Mouse (Mus musculus) hindbrain, postnatal 0 days (tissue): Measurements from ENCODE around the gene Slc7a6. TPM values are rescaled to one million over a fixed set of nuclear protein-coding genes. Genes with fewer than 3 reads are reported as not detected.

Source experiments
- ATAC-seq: fragments of 200-750 bp; cut with Nextera tagmentation; 2 replicates; pipeline ENCODE4 v1.8.0; 2017; ENCODE audit warnings: mild to moderate bottlenecking, moderate TSS enrichment, moderate library complexity
- DNase-seq: peaks from one replicate; pipeline ENCODE4 v3.0.0-alpha.2; 2015; ENCODE audit warnings: low spot score
- H3K27ac ChIP-seq: fragments of 300-500 bp; sonication (generic); 2 replicates; pipeline ENCODE4 v1.5.1; 2014; ENCODE audit warnings: mild to moderate bottlenecking
- H3K27me3 ChIP-seq: fragments of 300-500 bp; sonication (generic); 2 replicates; pipeline ENCODE4 v1.6.1; 2014; ENCODE audit warnings: low read length, mixed read lengths; ENCODE audit not compliant: insufficient read depth
- H3K36me3 ChIP-seq: fragments of 300-500 bp; sonication (generic); 2 replicates; pipeline ENCODE4 v1.6.1; 2014; ENCODE audit warnings: low read length, mixed read lengths; ENCODE audit not compliant: insufficient read depth
- H3K4me1 ChIP-seq: fragments of 300-500 bp; sonication (generic); 2 replicates; pipeline ENCODE4 v1.6.1; 2014; ENCODE audit warnings: antibody characterized with exemption, low read length, mixed read lengths; ENCODE audit not compliant: insufficient read depth
- H3K4me2 ChIP-seq: fragments of 300-500 bp; sonication (generic); 2 replicates; pipeline ENCODE4 v1.6.1; 2014; ENCODE audit warnings: low read depth, mild to moderate bottlenecking, low read length, moderate library complexity, mixed read lengths
- H3K4me3 ChIP-seq: fragments of 300-500 bp; sonication (generic); 2 replicates; pipeline ENCODE4 v1.5.1; 2014; ENCODE audit warnings: low read length
- H3K9ac ChIP-seq: fragments of 300-500 bp; sonication (generic); replicated peaks from 2 replicates; pipeline ENCODE4 v1.6.1; 2014; ENCODE audit warnings: mild to moderate bottlenecking, low read length, moderate library complexity, mixed read lengths
- H3K9me3 ChIP-seq: fragments of 300-500 bp; sonication (generic); 2 replicates; pipeline ENCODE4 v1.6.1; 2016; ENCODE audit warnings: low read length, mixed read lengths
- CTCF ChIP-seq: IDR thresholded peaks from 2 replicates; pipeline ENCODE4 v1.5.1; 2016; ENCODE audit warnings: antibody characterized with exemption, control low read depth, low read depth
- WGBS: fragments of 180-500 bp; shearing (Covaris S2); extraction: QIAGEN DNeasy Blood & Tissue Kit; methylation state at CpG from one replicate; pipeline ENCODE4 v1.1.7; 2014; 5-methylcytosine and 5-hydroxymethylcytosine counted together
- polyA plus RNA-seq: library from polyadenylated mRNA; unstranded; fragments of >200 nt; fragmentation: Nextera tagmentation; extraction: Ambion mirVana; gene quantifications from 2 replicates; pipeline ENCODE4 v1.2.1, GENCODE M21; 2015
- total RNA-seq: library from RNA; depleted of rRNA; stranded (reverse); fragments of >200 nt; gene quantifications from 2 replicates; pipeline ENCODE4 v1.2.3, GENCODE M21; 2014

Gene Slc7a6
- total and polyA plus RNA-seq, 2 experiments from 2014 or later, result 39.1 to 53.2 TPM

- WGBS, result 90% methylated on average over 2 of the region's 2 CpGs
- DNase-seq (no peak), ATAC-seq (no peak)
- H3K27me3 ChIP-seq, result peaks cover 13% of the 10 kb centered on the region
- H3K9ac ChIP-seq, result no peak overlapping the region
- no peak overlapping the region for H3K4me2 ChIP-seq
- no peak overlapping the region for H3K27ac ChIP-seq
- no peak overlapping the region for H3K4me3 ChIP-seq
- no peak for TF ChIP-seq CTCF
- no peaks in the 10 kb centered on the region for H3K4me1 ChIP-seq
- no peaks in the 10 kb centered on the region for H3K9me3 ChIP-seq
- peaks cover 20% of the 10 kb centered on the region; the same call in 1 of the 2 replicates for H3K36me3 ChIP-seq
Observed at GRCm38 (mm10) chr8:106129997-106130396, 38.7 kb upstream of the Slc7a6 start.

GRCm38 (mm10) chr8:106130505-106130904 lies 38.2 kb upstream of the Slc7a6 start:
- TF ChIP-seq CTCF, result no peak
- Histone ChIP-seq H3K9me3 (no peaks in the 10 kb centered on the region), H3K4me1 (no peaks in the 10 kb centered on the region), H3K27ac (no peak overlapping the region), H3K4me3 (no peak overlapping the region), H3K36me3 (peaks cover 20% of the 10 kb centered on the region; the same call in 1 of the 2 replicates), H3K4me2 (no peak overlapping the region), H3K27me3 (peaks cover 18% of the 10 kb centered on the region), H3K9ac (no peak overlapping the region)
- DNase-seq (no peak), ATAC-seq (no peak)
- WGBS, result 88% methylated on average over 2 of the region's 2 CpGs

- TF ChIP-seq CTCF, result no peak
- H3K4me3 ChIP-seq, result no peak overlapping the region
- ATAC-seq (no peak), DNase-seq (no peak)
- no peak overlapping the region for H3K4me2 ChIP-seq
- peaks cover 3% of the 10 kb centered on the region; the same call in 1 of the 2 replicates for H3K4me1 ChIP-seq
- H3K36me3 ChIP-seq, result peaks cover 20% of the 10 kb centered on the region; the same call in 1 of the 2 replicates
- H3K9ac ChIP-seq, result no peak overlapping the region
- WGBS, result 91% methylated on average over 4 of the region's 4 CpGs
- H3K9me3 ChIP-seq, result no peaks in the 10 kb centered on the region
- peaks cover 18% of the 10 kb centered on the region for H3K27me3 ChIP-seq
- no peak overlapping the region for H3K27ac ChIP-seq
Observed at GRCm38 (mm10) chr8:106131021-106131420, 37.6 kb upstream of the Slc7a6 start.

- Histone ChIP-seq H3K4me3 (no peak overlapping the region), H3K27me3 (peaks cover 23% of the 10 kb centered on the region), H3K9me3 (no peaks in the 10 kb centered on the region), H3K36me3 (peaks cover 20% of the 10 kb centered on the region; the same call in 1 of the 2 replicates), H3K27ac (no peak overlapping the region), H3K4me1 (peaks cover 7% of the 10 kb centered on the region), H3K4me2 (no peak overlapping the region), H3K9ac (no peak overlapping the region)
- DNase-seq (no peak), ATAC-seq (no peak)
- 90% methylated on average over 7 of the region's 7 CpGs for WGBS
- no peak for TF ChIP-seq CTCF
Observed at GRCm38 (mm10) chr8:106131488-106132222, 37.0 kb upstream of the Slc7a6 start.

- ATAC-seq, result no peak
- Histone ChIP-seq H3K9me3 (no peaks in the 10 kb centered on the region), H3K36me3 (peaks cover 18% of the 10 kb centered on the region; the same call in 1 of the 2 replicates), H3K4me3 (no peak overlapping the region), H3K9ac (no peak overlapping the region), H3K4me2 (no peak overlapping the region), H3K27ac (no peak overlapping the region), H3K4me1 (peaks cover 14% of the 10 kb centered on the region), H3K27me3 (peaks cover 30% of the 10 kb centered on the region)
- DNase-seq, result no peak
- WGBS, result 92% methylated on average over 11 of the region's 11 CpGs
- no peak for TF ChIP-seq CTCF
Observed at GRCm38 (mm10) chr8:106132356-106132755, 36.3 kb upstream of the Slc7a6 start.

GRCm38 (mm10) chr8:106133526-106133925 lies 35.1 kb upstream of the Slc7a6 start:
- DNase-seq (no peak), ATAC-seq (no peak)
- Histone ChIP-seq H3K27me3 (peaks cover 32% of the 10 kb centered on the region), H3K9me3 (no peaks in the 10 kb centered on the region), H3K9ac (no peak overlapping the region), H3K4me1 (peaks cover 20% of the 10 kb centered on the region), H3K27ac (no peak overlapping the region), H3K36me3 (peaks cover 17% of the 10 kb centered on the region; the same call in 1 of the 2 replicates), H3K4me2 (no peak overlapping the region), H3K4me3 (no peak overlapping the region)
- WGBS, result 72% methylated on average over 13 of the region's 13 CpGs
- no peak for TF ChIP-seq CTCF

- 77% methylated on average over 6 of the region's 6 CpGs for WGBS
- DNase-seq, result no peak
- H3K4me1 ChIP-seq, result peaks cover 20% of the 10 kb centered on the region
- H3K4me3 ChIP-seq, result no peak overlapping the region
- H3K9ac ChIP-seq, result no peak overlapping the region
- no peak for ATAC-seq
- no peak overlapping the region for H3K27ac ChIP-seq
- H3K27me3 ChIP-seq, result peaks cover 32% of the 10 kb centered on the region
- H3K9me3 ChIP-seq, result no peaks in the 10 kb centered on the region
- H3K4me2 ChIP-seq, result no peak overlapping the region
- peaks cover 13% of the 10 kb centered on the region; the same call in 1 of the 2 replicates for H3K36me3 ChIP-seq
- no peak for TF ChIP-seq CTCF
Observed at GRCm38 (mm10) chr8:106133946-106134345, 34.7 kb upstream of the Slc7a6 start.
